Mouse (Mus musculus): Measurements from ENCODE around the gene Otop1. TPM values are rescaled to one million over a fixed set of nuclear protein-coding genes. Genes with fewer than 3 reads are reported as not detected.

The Otop1 gene
- polyA plus RNA-seq, 1 experiment from 2014 or later, result not detected

DNA sequence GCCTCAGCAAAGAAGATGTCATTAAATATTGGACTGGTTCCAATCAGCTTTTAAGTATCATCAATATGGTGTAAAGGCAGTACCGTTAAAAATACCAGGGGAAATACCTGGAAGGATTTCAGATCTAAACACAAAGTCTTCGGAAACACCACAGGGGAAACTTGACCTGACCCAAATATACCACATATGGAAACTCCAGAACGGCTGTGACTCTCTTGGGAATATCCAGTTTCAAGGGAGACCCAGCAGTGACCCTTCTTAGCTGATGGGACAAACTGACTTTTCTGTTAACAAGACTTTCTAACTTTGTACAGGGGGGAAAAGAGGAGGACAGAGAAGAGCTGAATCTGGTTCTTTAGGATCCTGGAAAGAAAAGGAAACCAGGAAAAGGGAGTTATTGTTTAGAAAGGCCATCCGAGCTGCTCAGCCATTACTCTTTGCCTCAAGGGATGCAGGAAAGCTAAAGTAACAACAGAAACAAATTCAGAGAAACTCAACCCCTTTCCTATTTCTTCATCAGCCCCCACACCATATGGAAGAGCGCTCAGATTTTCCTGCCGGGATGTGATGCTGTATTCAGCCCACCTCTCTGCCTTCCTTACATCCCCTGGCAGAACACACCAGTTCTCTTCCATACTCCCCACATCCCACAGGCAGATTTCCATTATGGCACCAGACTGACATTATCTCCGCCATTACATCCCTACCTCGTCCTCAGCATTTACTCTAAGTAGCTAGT lies 17.6 kb upstream of the Otop1 start:
- Histone ChIP-seq H3K36me3 (ENCODE audit: control insufficient read depth, insufficient read depth, low read length) (no peaks in the 10 kb centered on the region), H3K9ac (ENCODE audit: low read depth, low read length) (no peak overlapping the region), H3K4me1 (replicated peaks; ENCODE audit: control insufficient read depth, insufficient read depth, low read length) (no peaks in the 10 kb centered on the region), H3K4me2 (replicated peaks; ENCODE audit: low read depth, low read length) (no peak overlapping the region), H3K4me3 (ENCODE audit: low read depth, low read length) (no peak overlapping the region), H3K9me3 (ENCODE audit: control insufficient read depth, low read length) (no peaks in the 10 kb centered on the region), H3K27ac (ENCODE audit: low read depth, low read length) (no peak overlapping the region), H3K27me3 (ENCODE audit: control insufficient read depth, insufficient read depth, low read length) (no peaks in the 10 kb centered on the region)
- no peak for ATAC-seq (ENCODE audit: low FRiP score)
- WGBS, result 71% methylated on average over 8 of the region's 8 CpGs
- no peak for DNase-seq (ENCODE audit: low spot score)

- 85% methylated on average over 5 of the region's 5 CpGs for WGBS
- no peak for ATAC-seq (ENCODE audit: low FRiP score)
Measured at GRCm38 (mm10) chr5:38258773-38259146, 17.0 kb upstream of the Otop1 start.

GRCm38 (mm10) chr5:38259455-38260106 lies 16.2 kb upstream of the Otop1 start:
- Histone ChIP-seq H3K4me3 (ENCODE audit: low read depth, low read length) (peak overlapping the region; percentile 75), H3K9ac (ENCODE audit: low read depth, low read length) (peak overlapping the region; percentile 90), H3K4me2 (replicated peaks; ENCODE audit: low read depth, low read length) (peak overlapping the region; percentile 88), H3K27me3 (ENCODE audit: control insufficient read depth, insufficient read depth, low read length) (no peaks in the 10 kb centered on the region), H3K36me3 (ENCODE audit: control insufficient read depth, insufficient read depth, low read length) (no peaks in the 10 kb centered on the region), H3K4me1 (replicated peaks; ENCODE audit: control insufficient read depth, insufficient read depth, low read length) (no peaks in the 10 kb centered on the region), H3K9me3 (ENCODE audit: control insufficient read depth, low read length) (no peaks in the 10 kb centered on the region), H3K27ac (ENCODE audit: low read depth, low read length) (peak overlapping the region; percentile 62; the same call in 1 of the 2 replicates)
- 44% methylated on average over 9 of the region's 9 CpGs for WGBS
- ATAC-seq (ENCODE audit: low FRiP score), result peak; percentile 7; the same call in 1 of the 2 replicates
- DNase-seq (ENCODE audit: low spot score), result no peak

More at GRCm38 (mm10) chr5:38258773-38259146, 17.0 kb upstream of the Otop1 start:
- Histone ChIP-seq H3K4me1 (replicated peaks; ENCODE audit: control insufficient read depth, insufficient read depth, low read length) (no peaks in the 10 kb centered on the region), H3K36me3 (ENCODE audit: control insufficient read depth, insufficient read depth, low read length) (no peaks in the 10 kb centered on the region), H3K9me3 (ENCODE audit: control insufficient read depth, low read length) (no peaks in the 10 kb centered on the region), H3K27ac (ENCODE audit: low read depth, low read length) (no peak overlapping the region), H3K27me3 (ENCODE audit: control insufficient read depth, insufficient read depth, low read length) (no peaks in the 10 kb centered on the region), H3K9ac (ENCODE audit: low read depth, low read length) (no peak overlapping the region), H3K4me2 (replicated peaks; ENCODE audit: low read depth, low read length) (no peak overlapping the region), H3K4me3 (ENCODE audit: low read depth, low read length) (no peak overlapping the region)
- DNase-seq (ENCODE audit: low spot score), result no peak

DNA sequence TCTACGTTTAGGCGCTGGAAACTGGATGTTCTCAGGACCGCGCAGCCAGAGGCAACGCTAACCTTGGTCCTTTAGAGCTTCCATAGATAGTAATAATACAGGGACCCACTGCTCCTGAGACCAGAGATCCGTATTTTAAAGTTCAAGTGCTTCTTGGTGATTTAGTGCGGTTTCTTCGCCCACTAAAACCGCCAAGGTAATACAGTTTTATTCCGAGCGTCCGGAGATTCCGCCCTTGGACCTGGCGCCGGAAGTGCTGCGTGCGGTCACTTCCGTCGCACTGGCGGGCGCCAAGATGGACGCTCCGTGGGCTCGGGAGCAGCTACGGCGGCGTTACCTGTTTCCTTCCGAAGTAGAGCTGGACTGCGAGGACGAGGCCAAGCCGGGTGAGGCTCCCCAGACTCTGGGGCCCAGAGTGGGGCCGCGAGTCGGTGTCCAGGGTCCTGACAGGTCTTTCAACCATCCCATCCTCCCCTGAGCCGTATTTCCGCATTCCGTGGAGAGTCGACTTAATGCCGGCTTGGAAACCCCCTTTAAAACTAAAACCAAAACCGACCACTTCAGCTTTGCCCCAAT lies 15.6 kb upstream of the Otop1 start, which contains the start of gene Tmem128:
Gene Tmem128, plus strand, starts transcription at position 79 of the 576 bp plus-strand sequence.
- WGBS, result under 1% methylated on average over 40 of the region's 40 CpGs
- peak; percentile 73 for ATAC-seq (ENCODE audit: low FRiP score)
- peak within 1 kb of the TSS; percentile 62; the same call in 1 of the 2 replicates for H3K27ac ChIP-seq (ENCODE audit: low read depth, low read length)

DNA sequence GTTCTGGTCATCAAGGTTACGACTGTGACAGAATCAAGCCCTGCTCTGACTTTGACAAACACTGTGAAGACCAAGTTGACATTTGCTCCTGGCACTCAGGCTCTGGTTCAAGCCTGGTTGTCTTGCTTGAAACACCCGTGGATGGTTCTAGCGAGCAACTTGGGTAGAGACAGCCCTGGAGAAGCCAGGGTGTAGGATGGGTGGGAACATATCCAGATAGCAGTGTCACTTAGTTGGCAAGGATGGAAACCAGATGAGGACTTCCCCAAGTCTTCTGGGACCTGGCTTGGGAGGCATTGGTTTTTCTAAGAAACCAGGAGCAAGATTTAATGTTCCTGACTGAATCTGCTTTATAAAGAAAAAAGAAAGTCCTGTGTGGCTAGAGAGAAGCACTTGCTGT lies 4.8 kb upstream of the Otop1 start:
- ATAC-seq (ENCODE audit: low FRiP score) (no peak), DNase-seq (ENCODE audit: low spot score) (no peak)
- WGBS, result 82% methylated on average over 3 of the region's 3 CpGs
- Histone ChIP-seq H3K27ac (ENCODE audit: low read depth, low read length) (no peak overlapping the region), H3K36me3 (ENCODE audit: control insufficient read depth, insufficient read depth, low read length) (0 out of 2 replicates have a peak, but pooled peaks cover 5% of the 10 kb centered on the region), H3K9ac (ENCODE audit: low read depth, low read length) (no peak overlapping the region), H3K4me1 (replicated peaks; ENCODE audit: control insufficient read depth, insufficient read depth, low read length) (no peaks in the 10 kb centered on the region), H3K4me2 (replicated peaks; ENCODE audit: low read depth, low read length) (no peak overlapping the region), H3K27me3 (ENCODE audit: control insufficient read depth, insufficient read depth, low read length) (peaks cover 18% of the 10 kb centered on the region; the same call in 1 of the 2 replicates), H3K4me3 (ENCODE audit: low read depth, low read length) (no peak overlapping the region), H3K9me3 (ENCODE audit: control insufficient read depth, low read length) (no peaks in the 10 kb centered on the region)

More for the DNA sequence above, 15.6 kb upstream of the Otop1 start, which contains the start of gene Tmem128:
- Histone ChIP-seq H3K27me3 (ENCODE audit: control insufficient read depth, insufficient read depth, low read length) (no peaks in the 10 kb centered on the region), H3K4me2 (replicated peaks; ENCODE audit: low read depth, low read length) (peak within 1 kb of the TSS; percentile 88), H3K4me3 (ENCODE audit: low read depth, low read length) (peak within 1 kb of the TSS; percentile 75), H3K9ac (ENCODE audit: low read depth, low read length) (peak within 1 kb of the TSS; percentile 90), H3K9me3 (ENCODE audit: control insufficient read depth, low read length) (no peaks in the 10 kb centered on the region), H3K4me1 (replicated peaks; ENCODE audit: control insufficient read depth, insufficient read depth, low read length) (no peaks in the 10 kb centered on the region), H3K36me3 (ENCODE audit: control insufficient read depth, insufficient read depth, low read length) (no peaks in the 10 kb centered on the region)
- DNase-seq (ENCODE audit: low spot score), result peak; percentile 82

DNA sequence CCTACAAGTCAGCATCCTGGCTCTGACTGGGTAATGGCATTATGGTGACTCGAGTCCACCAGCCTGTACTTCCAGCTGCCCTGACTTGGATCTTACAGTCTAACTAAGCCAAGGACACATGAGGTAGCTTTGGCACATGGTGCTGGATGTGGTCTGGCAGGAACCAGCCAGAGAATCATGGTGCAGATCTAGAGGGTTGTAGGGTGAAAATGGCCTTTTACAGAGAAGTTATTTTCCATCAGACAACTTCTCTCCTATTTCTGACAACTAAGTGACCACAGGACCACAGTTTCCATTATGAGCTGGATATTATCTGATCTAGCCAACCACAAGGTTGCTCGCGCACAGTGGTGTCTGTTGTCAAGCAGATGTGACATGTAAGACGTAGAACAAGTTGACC lies 1.9 kb upstream of the Otop1 start:
- WGBS, result 88% methylated on average over 4 of the region's 4 CpGs
- H3K27me3 ChIP-seq (ENCODE audit: control insufficient read depth, insufficient read depth, low read length), result peaks cover 43% of the 10 kb centered on the region
- DNase-seq (ENCODE audit: low spot score) (no peak), ATAC-seq (ENCODE audit: low FRiP score) (no peak)
- no peak overlapping the region for H3K4me2 ChIP-seq (replicated peaks; ENCODE audit: low read depth, low read length)
- no peaks in the 10 kb centered on the region for H3K9me3 ChIP-seq (ENCODE audit: control insufficient read depth, low read length)
- no peaks in the 10 kb centered on the region for H3K36me3 ChIP-seq (ENCODE audit: control insufficient read depth, insufficient read depth, low read length)
- no peak overlapping the region for H3K4me3 ChIP-seq (ENCODE audit: low read depth, low read length)
- no peak overlapping the region for H3K27ac ChIP-seq (ENCODE audit: low read depth, low read length)
- H3K4me1 ChIP-seq (replicated peaks; ENCODE audit: control insufficient read depth, insufficient read depth, low read length), result peaks cover 11% of the 10 kb centered on the region
- no peak overlapping the region for H3K9ac ChIP-seq (ENCODE audit: low read depth, low read length)

DNA sequence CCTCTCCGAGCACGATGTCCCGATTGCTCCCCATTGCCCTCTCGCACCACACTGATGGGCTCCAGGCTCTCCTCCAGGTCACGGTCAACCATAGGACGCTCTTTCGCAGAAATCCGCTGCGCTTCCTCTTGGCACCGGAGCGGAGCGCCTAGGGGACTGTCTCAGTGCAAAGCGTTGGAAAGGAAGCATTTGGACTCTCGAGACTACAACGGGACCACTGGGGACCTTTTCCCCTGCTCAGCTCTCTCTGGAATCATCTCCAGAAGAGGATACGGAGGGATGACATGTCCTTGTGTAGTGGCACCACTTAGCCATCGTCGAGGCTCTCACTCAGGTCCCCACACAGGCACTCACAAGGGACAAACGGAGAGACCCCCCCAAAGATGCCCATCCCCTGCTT lies 679 bp downstream of the Otop1 start:
- H3K4me3 ChIP-seq (ENCODE audit: low read depth, low read length), result peak overlapping the region; percentile 30; the same call in 1 of the 2 replicates
- peaks cover 11% of the 10 kb centered on the region for H3K4me1 ChIP-seq (replicated peaks; ENCODE audit: control insufficient read depth, insufficient read depth, low read length)
- H3K36me3 ChIP-seq (ENCODE audit: control insufficient read depth, insufficient read depth, low read length), result no peaks in the 10 kb centered on the region
- no peaks in the 10 kb centered on the region for H3K9me3 ChIP-seq (ENCODE audit: control insufficient read depth, low read length)
- ATAC-seq (ENCODE audit: low FRiP score), result 0 out of 2 replicates have a peak, but pooled peaks have one; percentile 7
- 1% methylated on average over 19 of the region's 19 CpGs for WGBS
- H3K9ac ChIP-seq (ENCODE audit: low read depth, low read length), result no peak overlapping the region
- peak; percentile 46 for DNase-seq (ENCODE audit: low spot score)
- no peak overlapping the region for H3K27ac ChIP-seq (ENCODE audit: low read depth, low read length)
- H3K27me3 ChIP-seq (ENCODE audit: control insufficient read depth, insufficient read depth, low read length), result peaks cover 53% of the 10 kb centered on the region
- peak overlapping the region; percentile 19; the same call in 1 of the 2 replicates for H3K4me2 ChIP-seq (replicated peaks; ENCODE audit: low read depth, low read length)

- Histone ChIP-seq H3K4me2 (replicated peaks; ENCODE audit: low read depth, low read length) (peak overlapping the region; percentile 42), H3K9ac (ENCODE audit: low read depth, low read length) (0 out of 2 replicates have a peak overlapping the region, but pooled peaks have one; percentile 11), H3K9me3 (ENCODE audit: control insufficient read depth, low read length) (no peaks in the 10 kb centered on the region), H3K4me1 (replicated peaks; ENCODE audit: control insufficient read depth, insufficient read depth, low read length) (peaks cover 11% of the 10 kb centered on the region), H3K4me3 (ENCODE audit: low read depth, low read length) (peak overlapping the region; percentile 30), H3K27ac (ENCODE audit: low read depth, low read length) (no peak overlapping the region), H3K27me3 (ENCODE audit: control insufficient read depth, insufficient read depth, low read length) (peaks cover 53% of the 10 kb centered on the region), H3K36me3 (ENCODE audit: control insufficient read depth, insufficient read depth, low read length) (no peaks in the 10 kb centered on the region)
- DNase-seq (ENCODE audit: low spot score) (peak; percentile 42), ATAC-seq (ENCODE audit: low FRiP score) (0 out of 2 replicates have a peak, but pooled peaks have one; percentile 28)
- WGBS, result 1% methylated on average over 63 of the region's 65 CpGs
Measured at GRCm38 (mm10) chr5:38277098-38277866, 1.5 kb downstream of the Otop1 start.
